14 mouse cellular contexts compared by ENCODE assay signal in genomic region chr15:5539301-5539928, GRCm38 (mm10).
DNase-seq lines count a peak whose midpoint lies in the region; ATAC-seq and TF ChIP-seq lines count a peak whose summit lies in the region.
"Had no signal": no experiment of that assay in that cellular context is flagged by ENCODE, and none has a peak within 500 bp of the region (broad histone marks: within the 10 kb centered on the region; RNA-seq: fewer than 3 reads in every experiment).

No protein-coding gene starts in this region.

- ATAC-seq in lung, embryonic 14.5 days (ENCODE audit: insufficient read depth): no peak
- peak; percentile 66 for ATAC-seq in inflammation-experienced regulatory T-cells, adult 6 months
- peak; percentile 90 for ATAC-seq in neutrophil, adult 5-6 weeks (ENCODE audit: extremely low read depth, insufficient number of reproducible peaks, low FRiP score, poor library complexity, severe bottlenecking)
- ATAC-seq in erythroid progenitor cell, adult 5-6 weeks (replicated peaks; ENCODE audit: low FRiP score, poor library complexity, severe bottlenecking): no peak
- ATAC-seq: forebrain, postnatal 0 days had no signal

- H3K36me3 ChIP-seq in lung, embryonic 14.5 days (ENCODE audit: insufficient read depth): no peaks in the 10 kb centered on the region
- H3K36me3 ChIP-seq: embryonic facial prominence, embryonic 12.5 days; hindbrain, embryonic 15.5 days; kidney, embryonic 15.5 days; limb, embryonic 10.5 days had no signal

- no peak overlapping the region for H3K27ac ChIP-seq in lung, embryonic 14.5 days (ENCODE audit: low read depth)
- H3K27ac ChIP-seq: embryonic facial prominence, embryonic 12.5 days; hindbrain, embryonic 15.5 days; kidney, embryonic 15.5 days; limb, embryonic 10.5 days had no signal

- DNase-seq in lung, embryonic 14.5 days: peak; percentile 1
- DNase-seq in lung, postnatal 10 days: no peak
- peak; percentile 72 for DNase-seq in Muller cell, postnatal 12 days (ENCODE audit: inconsistent ontology term)
- no peak for DNase-seq in kidney, adult 8-10 months
- DNase-seq in ovary, postnatal 14 days (ENCODE audit: low spot score): no peak
- DNase-seq: cerebellum, adult 9-11 months; forebrain, postnatal 0 days had no signal

- 88% methylated on average over 4 of the region's 4 CpGs for WGBS in lung, embryonic 14.5 days

- H3K9ac ChIP-seq in lung, embryonic 14.5 days: no peak overlapping the region
- H3K9ac ChIP-seq: embryonic facial prominence, embryonic 12.5 days; forebrain, postnatal 0 days; hindbrain, embryonic 15.5 days; kidney, embryonic 15.5 days had no signal

- no peaks in the 10 kb centered on the region for H3K9me3 ChIP-seq in lung, embryonic 14.5 days (ENCODE audit: low read depth, low read length)
- H3K9me3 ChIP-seq: embryonic facial prominence, embryonic 12.5 days; hindbrain, embryonic 15.5 days; kidney, embryonic 15.5 days; limb, embryonic 10.5 days had no signal

- H3K4me3 ChIP-seq in lung, embryonic 14.5 days (ENCODE audit: low read depth, low read length): no peak overlapping the region
- H3K4me3 ChIP-seq: embryonic facial prominence, embryonic 12.5 days; hindbrain, embryonic 15.5 days; kidney, embryonic 15.5 days; limb, embryonic 10.5 days had no signal

- no peak for TF ChIP-seq CTCF in lung, embryonic 14.5 days (IDR thresholded peaks at IDR 0.05; ENCODE audit: low read depth)

- H3K4me2 ChIP-seq in lung, embryonic 14.5 days: no peak overlapping the region
- H3K4me2 ChIP-seq: embryonic facial prominence, embryonic 12.5 days; hindbrain, embryonic 15.5 days; kidney, embryonic 15.5 days had no signal

- H3K27me3 ChIP-seq in lung, embryonic 14.5 days (ENCODE audit: insufficient read depth, low read length): no peaks in the 10 kb centered on the region
- H3K27me3 ChIP-seq: embryonic facial prominence, embryonic 12.5 days; hindbrain, embryonic 15.5 days; kidney, embryonic 15.5 days had no signal

- no peaks in the 10 kb centered on the region for H3K4me1 ChIP-seq in lung, embryonic 14.5 days (ENCODE audit: insufficient read depth)
- H3K4me1 ChIP-seq: embryonic facial prominence, embryonic 12.5 days; hindbrain, embryonic 15.5 days; kidney, embryonic 15.5 days; limb, embryonic 10.5 days had no signal

Comparison
In these comparisons a context has a peak if more than half of its experiments do, and no peak if none do; other contexts are left out.
1. DNase-seq: peak in lung, embryonic 14.5 days (single experiment) and Muller cell, postnatal 12 days (single experiment); none in lung, postnatal 10 days (single experiment), kidney, adult 8-10 months (0 of 2) and ovary, postnatal 14 days (single experiment).
2. ATAC-seq: peak in inflammation-experienced regulatory T-cells, adult 6 months (single experiment) and neutrophil, adult 5-6 weeks (single experiment); none in lung, embryonic 14.5 days (single experiment) and erythroid progenitor cell, adult 5-6 weeks (single experiment).